Mouse (Mus musculus) midbrain, embryonic 14.5 days (tissue): ENCODE results near the gene Gzmg. TPM values are rescaled to one million over a fixed set of nuclear protein-coding genes. Genes with fewer than 3 reads are reported as not detected.
A peak's percentile ranks its signal among the peaks of the same experiment; 100 is the strongest.
"Not testable (repeated sequence)": the region's sequence is repeated elsewhere in the genome, so short reads cannot be mapped to it uniquely, and the experiment has no call there.

Experiments used
- ATAC-seq: fragments of 200-750 bp; cut with Nextera tagmentation; 2 replicates; pipeline ENCODE4 v1.8.0; 2017; ENCODE audit warnings: moderate number of reproducible peaks, moderate library complexity; ENCODE audit not compliant: low FRiP score, low TSS enrichment
- DNase-seq: peaks from one replicate; pipeline ENCODE4 v3.0.0-alpha.2; 2015
- H3K27ac ChIP-seq: fragments of 300-500 bp; sonication (generic); replicated peaks from 2 replicates; pipeline ENCODE4 v1.5.1; 2014; ENCODE audit warnings: mild to moderate bottlenecking, low read depth, low read length, moderate library complexity
- H3K27me3 ChIP-seq: fragments of 300-500 bp; sonication (generic); 2 replicates; pipeline ENCODE4 v1.6.1; 2014; ENCODE audit warnings: low read length, control low read depth, mixed read lengths; ENCODE audit not compliant: control insufficient read depth, insufficient read depth
- H3K36me3 ChIP-seq: fragments of 300-500 bp; sonication (generic); 2 replicates; pipeline ENCODE4 v1.6.1; 2014; ENCODE audit warnings: low read length, control low read depth; ENCODE audit not compliant: control insufficient read depth, insufficient read depth
- H3K4me1 ChIP-seq: fragments of 300-500 bp; sonication (generic); 2 replicates; pipeline ENCODE4 v1.6.1; 2014; ENCODE audit warnings: mild to moderate bottlenecking, antibody characterized with exemption, low read length, control low read depth; ENCODE audit not compliant: control insufficient read depth, insufficient read depth
- H3K4me2 ChIP-seq: fragments of 300-500 bp; sonication (generic); 2 replicates; pipeline ENCODE4 v1.6.1; 2014; ENCODE audit warnings: mild to moderate bottlenecking, low read length, moderate library complexity
- H3K4me3 ChIP-seq: fragments of 300-500 bp; sonication (generic); replicated peaks from 2 replicates; pipeline ENCODE4 v1.5.1; 2014; ENCODE audit warnings: low read depth, low read length
- H3K9ac ChIP-seq: fragments of 300-500 bp; sonication (generic); replicated peaks from 2 replicates; pipeline ENCODE4 v1.6.1; 2014; ENCODE audit warnings: mild to moderate bottlenecking, low read length, moderate library complexity
- H3K9me3 ChIP-seq: fragments of 300-500 bp; sonication (generic); 2 replicates; pipeline ENCODE4 v1.6.1; 2016; ENCODE audit warnings: low read length, control low read depth, mixed read lengths; ENCODE audit not compliant: control insufficient read depth
- WGBS: fragments of 180-500 bp; shearing (Covaris S2); extraction: QIAGEN DNeasy Blood & Tissue Kit; methylation state at CpG from one replicate; pipeline ENCODE4 v1.1.7; 2014; 5-methylcytosine and 5-hydroxymethylcytosine counted together
- polyA plus RNA-seq: library from polyadenylated mRNA; unstranded; fragments of >200 nt; fragmentation: Nextera tagmentation; extraction: Ambion mirVana; gene quantifications from 2 replicates; pipeline ENCODE4 v1.2.1, GENCODE M21; 2014

Gene Gzmg
- polyA plus RNA-seq = not detected in 2 replicates

- not testable (repeated sequence) for H3K36me3 ChIP-seq, DNase-seq, H3K4me2 ChIP-seq, ATAC-seq, H3K27ac ChIP-seq, H3K27me3 ChIP-seq, H3K9ac ChIP-seq, H3K4me1 ChIP-seq, H3K4me3 ChIP-seq, H3K9me3 ChIP-seq
- 83% methylated on average over 2 of the region's 2 CpGs for WGBS
These were observed at the start of gene Gzmg for GRCm38 (mm10) chr14:56159479-56159878. Gene Gzmg, minus strand, starts transcription at chr14:56159579.

DNA sequence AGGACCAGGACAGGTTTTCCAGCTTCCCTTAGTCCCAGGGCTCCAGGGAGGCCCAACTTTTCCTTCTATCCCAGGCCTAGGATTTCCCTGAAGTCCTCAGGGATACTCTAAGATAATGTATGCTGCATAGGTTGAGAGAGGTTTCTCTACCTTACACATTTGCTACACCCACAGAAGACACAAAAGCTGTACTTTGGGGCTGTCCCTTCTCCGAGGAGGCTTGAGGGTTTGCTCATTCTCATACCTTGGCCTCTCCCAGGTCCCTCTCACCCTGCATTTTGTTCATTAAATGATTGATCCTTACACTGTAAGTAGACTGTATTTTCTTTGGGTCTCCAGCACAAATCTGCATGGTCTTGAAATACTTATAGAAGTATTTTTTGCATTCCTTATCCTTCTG is 46.2 kb upstream of the Gzmg start:
- H3K9ac ChIP-seq = no peak overlapping the region
- H3K27me3 ChIP-seq = no peaks in the 10 kb centered on the region
- ATAC-seq (no peak), DNase-seq (no peak)
- no peaks in the 10 kb centered on the region for H3K36me3 ChIP-seq
- H3K9me3 ChIP-seq = no peaks in the 10 kb centered on the region
- no peak overlapping the region for H3K4me3 ChIP-seq
- 80% methylated on average over 1 of the region's 1 CpGs for WGBS
- H3K4me2 ChIP-seq = no peak overlapping the region
- no peak overlapping the region for H3K27ac ChIP-seq
- no peaks in the 10 kb centered on the region for H3K4me1 ChIP-seq

DNA sequence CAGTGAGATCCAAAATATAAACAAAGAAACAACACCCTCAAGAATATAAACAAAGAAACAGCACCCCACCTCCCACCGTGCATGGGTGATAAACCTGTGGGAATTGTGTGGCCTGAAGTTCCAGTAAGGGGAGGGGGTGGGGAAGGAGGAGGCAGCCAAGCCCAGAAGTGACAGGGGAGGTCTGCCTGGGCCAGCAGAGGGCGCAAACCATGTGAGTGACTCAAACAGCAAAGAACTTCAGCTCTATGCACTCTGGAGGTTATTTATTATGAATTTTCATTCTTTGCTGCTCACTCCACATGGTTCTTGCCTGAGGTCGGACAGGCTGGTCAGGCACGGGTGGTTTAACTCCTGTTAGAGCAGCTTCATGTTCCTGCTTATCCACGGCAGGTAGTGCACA is 45.6 kb upstream of the Gzmg start:
- H3K4me1 ChIP-seq, H3K27ac ChIP-seq, H3K4me2 ChIP-seq, ATAC-seq, H3K9ac ChIP-seq, H3K9me3 ChIP-seq, H3K36me3 ChIP-seq, H3K4me3 ChIP-seq, H3K27me3 ChIP-seq: not testable (repeated sequence)
- WGBS = 40% methylated on average over 5 of the region's 5 CpGs
- DNase-seq = peak; percentile 48

- Histone ChIP-seq H3K36me3 (no peaks in the 10 kb centered on the region), H3K27ac (no peak overlapping the region), H3K27me3 (no peaks in the 10 kb centered on the region), H3K4me3 (no peak overlapping the region), H3K9ac (no peak overlapping the region), H3K9me3 (no peaks in the 10 kb centered on the region), H3K4me2 (no peak overlapping the region), H3K4me1 (no peaks in the 10 kb centered on the region)
- 8% methylated on average over 2 of the region's 2 CpGs for WGBS
- peak; percentile 66 for DNase-seq
- ATAC-seq = no peak
These were observed 44.6 kb upstream of the Gzmg start for GRCm38 (mm10) chr14:56203975-56204374.

- Histone ChIP-seq H3K4me3 (no peak overlapping the region), H3K4me2 (no peak overlapping the region), H3K27me3 (no peaks in the 10 kb centered on the region), H3K36me3 (no peaks in the 10 kb centered on the region), H3K4me1 (no peaks in the 10 kb centered on the region), H3K9me3 (no peaks in the 10 kb centered on the region), H3K27ac (no peak overlapping the region), H3K9ac (no peak overlapping the region)
- DNase-seq (no peak), ATAC-seq (peak; percentile 55; the same call in 1 of the 2 replicates)
- 58% methylated on average over 6 of the region's 6 CpGs for WGBS
These were observed 27.6 kb upstream of the Gzmg start for GRCm38 (mm10) chr14:56186946-56187345.

GRCm38 (mm10) chr14:56186521-56186920 is 27.1 kb upstream of the Gzmg start:
- Histone ChIP-seq H3K27ac (no peak overlapping the region), H3K4me3 (no peak overlapping the region), H3K9me3 (no peaks in the 10 kb centered on the region), H3K4me2 (no peak overlapping the region), H3K9ac (no peak overlapping the region), H3K4me1 (no peaks in the 10 kb centered on the region), H3K27me3 (no peaks in the 10 kb centered on the region), H3K36me3 (no peaks in the 10 kb centered on the region)
- DNase-seq = no peak
- 86% methylated on average over 5 of the region's 5 CpGs for WGBS
- ATAC-seq = no peak

DNA sequence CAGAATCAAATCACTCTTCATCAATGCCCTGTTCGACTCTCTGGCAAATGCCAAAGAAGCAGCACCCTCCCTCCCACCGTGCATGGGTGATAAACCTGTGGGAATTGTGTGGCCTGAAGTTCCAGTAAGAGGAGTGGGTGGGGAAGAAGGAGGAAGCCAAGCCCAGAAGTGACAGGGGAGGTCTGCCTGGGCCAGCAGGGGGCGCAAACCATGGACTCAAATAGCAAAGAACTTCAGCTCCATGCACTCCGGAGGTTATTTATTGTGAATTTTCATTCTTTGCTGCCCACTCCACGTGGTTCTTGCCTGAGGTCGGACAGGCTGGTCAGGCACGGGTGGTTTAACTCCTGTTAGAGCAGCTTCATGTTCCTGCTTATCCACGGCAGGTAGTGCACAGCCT is 18.3 kb upstream of the Gzmg start:
- H3K4me3 ChIP-seq, H3K4me1 ChIP-seq, H3K9me3 ChIP-seq, H3K27ac ChIP-seq, H3K27me3 ChIP-seq, ATAC-seq, H3K4me2 ChIP-seq, H3K36me3 ChIP-seq, H3K9ac ChIP-seq: not testable (repeated sequence)
- 34% methylated on average over 8 of the region's 8 CpGs for WGBS
- DNase-seq = peak; percentile 61

DNA sequence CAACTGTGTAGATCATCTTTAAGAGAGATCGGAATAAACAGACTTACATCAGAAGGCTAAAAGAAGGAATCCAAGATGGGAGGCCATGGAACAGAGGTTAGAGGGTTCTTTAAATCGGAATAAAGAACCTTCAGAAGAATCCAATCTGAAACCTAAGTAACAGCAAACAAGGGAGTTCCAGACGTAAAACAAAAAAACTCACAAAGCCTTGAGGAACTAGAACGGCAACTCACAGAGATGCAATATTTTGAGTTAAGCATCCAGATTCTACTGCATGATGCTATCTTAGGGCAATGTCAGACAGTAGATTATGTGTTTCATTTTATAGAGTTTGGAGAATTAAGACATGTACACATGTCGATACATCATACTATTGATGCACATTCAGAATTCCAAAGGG is 15.1 kb upstream of the Gzmg start, which contains the start of gene Gzmn:
Gene Gzmn (minus strand): TSS at position 101 of the 400 bp plus-strand sequence.
- ATAC-seq (no peak), DNase-seq (no peak)
- Histone ChIP-seq H3K36me3 (no peaks in the 10 kb centered on the region), H3K9ac (no peak within 1 kb of the TSS), H3K4me2 (no peak within 1 kb of the TSS), H3K27me3 (no peaks in the 10 kb centered on the region), H3K9me3 (no peaks in the 10 kb centered on the region), H3K4me1 (no peaks in the 10 kb centered on the region), H3K4me3 (no peak within 1 kb of the TSS), H3K27ac (no peak within 1 kb of the TSS)
- WGBS = 93% methylated on average over 5 of the region's 5 CpGs

DNA sequence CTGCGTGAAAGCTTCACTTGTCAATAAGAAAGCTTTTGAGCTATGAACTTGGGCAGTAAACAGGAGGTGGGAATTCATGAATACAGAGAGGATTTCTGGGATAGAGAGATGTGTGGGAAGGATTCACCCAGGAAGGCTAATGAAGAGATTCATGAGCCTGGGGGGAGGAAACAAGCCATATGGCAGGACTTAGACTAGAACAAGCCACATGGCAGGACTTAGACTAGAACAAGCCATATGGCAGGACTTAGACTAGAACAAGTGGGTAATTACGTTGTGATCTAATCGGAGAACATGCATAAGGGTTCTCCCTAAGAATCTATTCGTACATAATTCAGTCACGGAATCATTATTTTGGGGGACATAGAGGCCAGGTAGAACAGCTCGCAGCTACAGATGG is 14.0 kb upstream of the Gzmg start:
- H3K27ac ChIP-seq = no peak overlapping the region
- WGBS = 92% methylated on average over 6 of the region's 6 CpGs
- H3K4me3 ChIP-seq = no peak overlapping the region
- H3K36me3 ChIP-seq = no peaks in the 10 kb centered on the region
- H3K9ac ChIP-seq = no peak overlapping the region
- H3K9me3 ChIP-seq = no peaks in the 10 kb centered on the region
- DNase-seq (no peak), ATAC-seq (no peak)
- no peak overlapping the region for H3K4me2 ChIP-seq
- H3K4me1 ChIP-seq = no peaks in the 10 kb centered on the region
- no peaks in the 10 kb centered on the region for H3K27me3 ChIP-seq
